Mouse (Mus musculus) hindbrain, embryonic 11.5 days (tissue): ENCODE data around the gene Heatr5a. TPM values are rescaled to one million over a fixed set of nuclear protein-coding genes. Genes with fewer than 3 reads are reported as not detected.

Source experiments
- ATAC-seq: fragments of 200-750 bp; cut with Nextera tagmentation; 2 replicates; pipeline ENCODE4 v1.8.0; 2017; ENCODE audit warnings: mild to moderate bottlenecking, moderate TSS enrichment, moderate library complexity; ENCODE audit not compliant: low FRiP score
- DNase-seq: peaks from one replicate; pipeline ENCODE4 v3.0.0-alpha.2; 2015; ENCODE audit warnings: low spot score
- H3K27ac ChIP-seq: fragments of 300-500 bp; sonication (generic); 2 replicates; pipeline ENCODE4 v1.5.1; 2014; ENCODE audit warnings: mild to moderate bottlenecking, low read depth, low read length
- H3K27me3 ChIP-seq: fragments of 300-500 bp; sonication (generic); 2 replicates; pipeline ENCODE4 v1.6.1; 2014; ENCODE audit warnings: mild to moderate bottlenecking, low read length, moderate library complexity, mixed read lengths; ENCODE audit not compliant: control insufficient read depth, insufficient read depth
- H3K36me3 ChIP-seq: fragments of 300-500 bp; sonication (generic); 2 replicates; pipeline ENCODE4 v1.6.1; 2014; ENCODE audit warnings: mild to moderate bottlenecking, low read length, moderate library complexity, mixed read lengths; ENCODE audit not compliant: control insufficient read depth, insufficient read depth
- H3K4me1 ChIP-seq: fragments of 300-500 bp; sonication (generic); replicated peaks from 2 replicates; pipeline ENCODE4 v1.6.1; 2014; ENCODE audit warnings: low read length, mixed read lengths; ENCODE audit not compliant: control insufficient read depth, insufficient read depth
- H3K4me2 ChIP-seq: fragments of 300-500 bp; sonication (generic); replicated peaks from 2 replicates; pipeline ENCODE4 v1.6.1; 2014; ENCODE audit warnings: mild to moderate bottlenecking, low read depth, low read length
- H3K4me3 ChIP-seq: fragments of 300-500 bp; sonication (generic); 2 replicates; pipeline ENCODE4 v1.5.1; 2014; ENCODE audit warnings: low read depth, low read length
- H3K9ac ChIP-seq: fragments of 300-500 bp; sonication (generic); 2 replicates; pipeline ENCODE4 v1.6.1; 2014; ENCODE audit warnings: low read depth, low read length
- H3K9me3 ChIP-seq: fragments of 300-500 bp; sonication (generic); 2 replicates; pipeline ENCODE4 v1.6.1; 2016; ENCODE audit warnings: low read length; ENCODE audit not compliant: control insufficient read depth
- WGBS: fragments of 180-500 bp; shearing (Covaris S2); extraction: QIAGEN DNeasy Blood & Tissue Kit; methylation state at CpG from one replicate; pipeline ENCODE4 v1.1.7; 2014; 5-methylcytosine and 5-hydroxymethylcytosine counted together
- polyA plus RNA-seq: library from polyadenylated mRNA; unstranded; fragments of >200 nt; fragmentation: Nextera tagmentation; extraction: Ambion mirVana; gene quantifications from 2 replicates; pipeline ENCODE4 v1.2.1, GENCODE M21; 2014

The Heatr5a gene
- polyA plus RNA-seq, 1 experiment from 2014 or later, result 8.8 TPM

DNA sequence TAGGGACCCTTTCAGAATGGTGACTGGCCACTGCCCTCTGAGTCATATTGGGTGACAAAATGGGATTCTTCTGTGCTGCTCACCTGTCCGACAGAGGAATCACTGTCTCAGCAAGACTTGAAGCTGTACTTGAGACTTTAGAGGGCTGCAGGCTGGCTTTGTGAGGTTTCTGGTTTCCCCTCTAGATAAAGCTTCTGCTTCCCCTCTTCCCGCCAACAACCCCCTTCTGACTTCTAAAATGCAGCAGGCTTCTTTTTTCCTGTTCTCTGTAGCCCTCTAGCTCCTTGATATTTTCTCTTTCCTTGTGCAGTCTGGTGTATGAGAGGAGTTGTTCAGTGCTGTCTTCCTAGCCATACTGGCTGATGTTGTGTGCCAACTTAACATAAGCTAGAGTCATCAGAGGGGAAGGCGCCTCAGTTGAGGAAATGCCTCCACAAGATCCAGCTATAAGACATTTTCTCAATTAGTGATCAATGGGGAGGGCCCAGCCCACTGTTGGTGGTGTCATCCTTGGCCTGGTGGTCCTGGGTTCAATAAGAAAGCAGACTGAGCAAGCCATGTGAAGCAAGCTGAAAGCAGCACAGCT is 14.1 kb upstream of the Heatr5a start:
- 92% methylated on average over 3 of the region's 3 CpGs for WGBS
- DNase-seq, result no peak
- Histone ChIP-seq H3K4me2 (no peak overlapping the region), H3K27me3 (no peaks in the 10 kb centered on the region), H3K4me3 (no peak overlapping the region), H3K36me3 (no peaks in the 10 kb centered on the region), H3K27ac (no peak overlapping the region), H3K4me1 (no peaks in the 10 kb centered on the region), H3K9me3 (no peaks in the 10 kb centered on the region), H3K9ac (no peak overlapping the region)
- no peak for ATAC-seq

DNA sequence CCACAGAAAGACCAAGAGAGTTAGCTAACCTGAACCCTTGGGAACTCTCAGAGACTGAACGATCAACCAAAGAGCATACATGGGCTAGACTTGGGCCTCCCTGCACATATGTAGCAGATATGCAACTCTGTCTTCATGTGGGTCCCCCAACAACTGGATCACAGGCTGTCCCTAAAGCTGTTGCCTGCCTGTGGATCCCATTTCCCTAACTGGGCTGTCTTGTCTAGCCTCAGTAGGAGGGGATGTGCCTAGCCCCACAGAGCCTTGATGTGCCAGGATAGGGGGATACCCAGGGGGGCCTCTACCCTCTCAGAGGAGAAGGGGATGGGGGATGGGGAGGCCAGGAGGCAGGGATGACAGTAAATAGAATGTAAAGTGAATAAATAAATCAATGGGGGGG is 12.5 kb upstream of the Heatr5a start:
- Histone ChIP-seq H3K9ac (no peak overlapping the region), H3K9me3 (no peaks in the 10 kb centered on the region), H3K27ac (no peak overlapping the region), H3K4me1 (no peaks in the 10 kb centered on the region), H3K4me3 (no peak overlapping the region), H3K36me3 (no peaks in the 10 kb centered on the region), H3K27me3 (no peaks in the 10 kb centered on the region), H3K4me2 (no peak overlapping the region)
- DNase-seq (no peak), ATAC-seq (no peak)
- 90% methylated on average over 1 of the region's 1 CpGs for WGBS

DNA sequence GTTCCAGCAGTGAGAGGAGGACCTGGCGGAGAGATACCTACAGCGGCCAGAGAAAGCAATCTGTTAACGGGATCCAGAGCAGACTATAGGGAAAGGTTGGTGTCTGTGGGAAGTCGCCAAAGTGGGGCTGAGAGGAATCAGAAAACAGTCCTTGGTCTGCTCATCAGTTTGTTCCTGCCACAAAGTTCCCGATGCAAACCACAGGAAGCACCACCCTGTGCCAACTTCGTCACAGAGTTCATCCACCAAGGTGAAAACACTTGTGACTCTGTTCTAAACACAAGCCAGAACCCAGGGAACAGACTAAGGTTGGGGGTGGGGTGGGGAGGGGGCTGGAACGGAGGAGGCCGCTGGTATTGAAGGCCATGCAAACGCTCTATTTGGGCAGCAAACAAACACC is 5.4 kb upstream of the Heatr5a start:
- ATAC-seq (no peak), DNase-seq (no peak)
- WGBS, result 77% methylated on average over 9 of the region's 9 CpGs
- Histone ChIP-seq H3K9me3 (no peaks in the 10 kb centered on the region), H3K36me3 (no peaks in the 10 kb centered on the region), H3K4me2 (no peak overlapping the region), H3K4me3 (no peak overlapping the region), H3K27me3 (no peaks in the 10 kb centered on the region), H3K4me1 (no peaks in the 10 kb centered on the region), H3K27ac (no peak overlapping the region), H3K9ac (no peak overlapping the region)

DNA sequence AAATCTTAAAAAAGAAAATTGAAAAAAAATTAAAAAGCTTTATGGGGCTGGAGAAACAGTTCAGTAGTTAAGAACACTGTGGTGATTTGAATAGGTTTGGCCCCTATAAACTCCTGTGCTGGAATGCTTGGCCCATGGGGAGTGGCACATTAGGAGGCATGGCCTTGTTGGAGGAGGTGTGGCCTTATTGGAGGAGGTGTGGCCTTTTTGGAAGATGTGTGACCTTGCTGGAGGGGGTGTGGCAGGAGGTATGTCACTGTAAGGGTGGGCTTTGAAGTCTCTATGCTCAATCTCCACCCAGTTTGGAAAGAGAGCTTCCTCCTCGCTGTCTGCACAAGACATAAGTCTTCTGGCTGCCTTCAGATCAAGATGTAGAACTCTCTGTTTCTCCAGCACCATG is 3.3 kb upstream of the Heatr5a start:
- Histone ChIP-seq H3K4me3 (no peak overlapping the region), H3K36me3 (no peaks in the 10 kb centered on the region), H3K9me3 (no peaks in the 10 kb centered on the region), H3K4me2 (no peak overlapping the region), H3K9ac (no peak overlapping the region), H3K27me3 (no peaks in the 10 kb centered on the region), H3K4me1 (no peaks in the 10 kb centered on the region), H3K27ac (no peak overlapping the region)
- no peak for DNase-seq
- no peak for ATAC-seq
- 96% methylated on average over 1 of the region's 1 CpGs for WGBS

DNA sequence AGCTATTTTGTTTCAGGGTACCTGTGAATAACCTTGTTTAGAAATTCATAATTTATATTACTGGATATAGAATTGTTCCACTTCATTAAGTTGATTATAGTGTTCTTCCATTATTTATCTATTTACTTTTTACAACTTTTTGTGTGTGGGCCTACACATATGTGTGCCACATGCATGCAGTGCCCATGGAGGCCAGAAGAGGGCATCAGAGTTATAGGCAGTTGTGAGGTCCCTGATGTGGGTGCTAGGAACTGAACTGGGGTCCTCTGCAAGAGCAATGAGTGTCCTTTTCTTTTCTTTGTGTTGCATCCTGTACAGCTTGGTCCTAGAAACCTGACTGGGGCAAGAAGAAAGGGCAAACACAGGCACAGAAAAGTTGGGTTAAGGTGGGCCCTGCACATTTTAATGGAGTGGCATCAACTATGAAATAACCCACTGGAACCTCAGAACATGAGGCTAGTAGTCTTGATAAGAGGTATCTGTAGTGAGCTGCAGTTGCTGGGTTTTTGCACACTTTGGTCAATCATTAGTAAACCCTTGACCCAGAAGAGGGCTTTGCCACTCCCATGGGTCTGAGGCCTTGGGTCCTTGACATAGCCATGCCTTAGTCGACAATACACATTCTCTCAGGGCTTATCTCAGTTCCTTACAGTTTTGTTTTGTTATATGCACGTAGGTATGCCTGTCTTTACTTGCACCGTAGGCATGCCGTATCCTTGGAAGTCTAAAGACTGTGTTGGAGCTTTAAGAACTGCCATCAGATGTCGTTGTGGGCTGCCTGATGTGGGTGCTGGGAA is 1.3 kb upstream of the Heatr5a start:
- no peak for ATAC-seq
- Histone ChIP-seq H3K9me3 (no peaks in the 10 kb centered on the region), H3K27ac (no peak overlapping the region), H3K4me2 (no peak overlapping the region), H3K9ac (no peak overlapping the region), H3K27me3 (no peaks in the 10 kb centered on the region), H3K4me3 (no peak overlapping the region), H3K4me1 (no peaks in the 10 kb centered on the region), H3K36me3 (no peaks in the 10 kb centered on the region)
- 93% methylated on average over 5 of the region's 5 CpGs for WGBS
- no peak for DNase-seq

DNA sequence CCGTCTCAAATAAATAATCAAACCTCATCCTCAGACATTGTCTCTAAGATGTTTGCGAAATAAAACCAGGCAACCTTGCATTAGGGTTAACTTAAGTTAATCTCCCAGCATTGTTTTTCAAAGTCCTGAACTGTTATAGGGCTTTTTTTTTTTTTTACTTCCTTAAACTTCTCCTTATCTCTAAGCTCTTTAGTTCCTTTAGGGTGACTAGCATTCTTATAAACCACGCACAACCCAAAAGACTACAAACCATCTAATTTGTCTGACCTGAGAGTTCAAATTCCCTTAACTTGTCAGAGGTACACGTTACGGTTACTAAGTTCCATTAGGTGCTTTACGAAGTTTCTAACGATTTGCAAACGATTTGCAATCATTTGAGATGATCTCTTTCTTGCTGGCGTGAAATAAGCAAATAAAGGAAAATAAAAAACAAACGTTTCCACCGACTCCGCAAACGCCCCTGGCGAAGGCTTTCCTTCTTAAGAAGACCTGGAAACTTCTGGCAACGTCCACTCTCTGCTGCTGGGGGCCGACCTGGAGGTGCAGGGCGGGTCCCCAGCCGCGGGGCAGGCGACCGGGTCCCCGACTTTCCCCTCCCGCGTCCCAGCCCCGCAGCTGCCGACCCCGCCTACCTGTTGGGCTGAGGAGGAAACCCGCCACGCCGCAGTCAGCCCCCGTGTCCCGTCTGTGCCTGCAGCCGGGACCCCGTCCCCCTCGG is 610 bp downstream of the Heatr5a start:
- H3K9me3 ChIP-seq, result no peaks in the 10 kb centered on the region
- H3K4me2 ChIP-seq, result peak overlapping the region; percentile 45
- H3K36me3 ChIP-seq, result no peaks in the 10 kb centered on the region
- no peaks in the 10 kb centered on the region for H3K27me3 ChIP-seq
- ATAC-seq (no peak), DNase-seq (no peak)
- peak overlapping the region; percentile 18; the same call in 1 of the 2 replicates for H3K27ac ChIP-seq
- no peaks in the 10 kb centered on the region for H3K4me1 ChIP-seq
- H3K9ac ChIP-seq, result peak overlapping the region; percentile 59
- WGBS, result 3% methylated on average over 21 of the region's 35 CpGs
- H3K4me3 ChIP-seq, result peak overlapping the region; percentile 87

DNA sequence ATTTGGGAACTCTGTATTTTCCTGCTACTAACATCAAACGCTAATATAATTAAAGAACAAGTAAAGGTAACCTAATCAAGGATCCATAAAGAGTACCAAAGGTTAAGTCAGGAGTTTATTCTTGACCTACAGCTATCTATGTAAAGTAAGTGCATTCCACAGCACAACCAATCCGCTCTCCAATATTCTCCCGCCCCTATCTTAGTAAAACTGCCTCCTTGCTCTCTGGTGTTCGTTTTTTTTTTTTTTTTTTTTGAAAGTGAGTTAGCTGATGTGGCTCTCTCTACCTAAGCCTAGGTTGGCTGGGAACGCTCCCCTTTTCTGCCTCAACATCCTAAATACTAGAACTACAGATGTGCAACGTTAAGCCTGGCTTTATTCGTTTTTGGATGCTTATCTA is 1.2 kb downstream of the Heatr5a start:
- Histone ChIP-seq H3K4me1 (no peaks in the 10 kb centered on the region), H3K27ac (no peak overlapping the region), H3K9me3 (no peaks in the 10 kb centered on the region), H3K4me2 (peak overlapping the region; percentile 45), H3K4me3 (no peak overlapping the region), H3K36me3 (no peaks in the 10 kb centered on the region), H3K9ac (no peak overlapping the region), H3K27me3 (no peaks in the 10 kb centered on the region)
- DNase-seq (no peak), ATAC-seq (no peak)
- WGBS, result 25% methylated on average over 7 of the region's 7 CpGs

DNA sequence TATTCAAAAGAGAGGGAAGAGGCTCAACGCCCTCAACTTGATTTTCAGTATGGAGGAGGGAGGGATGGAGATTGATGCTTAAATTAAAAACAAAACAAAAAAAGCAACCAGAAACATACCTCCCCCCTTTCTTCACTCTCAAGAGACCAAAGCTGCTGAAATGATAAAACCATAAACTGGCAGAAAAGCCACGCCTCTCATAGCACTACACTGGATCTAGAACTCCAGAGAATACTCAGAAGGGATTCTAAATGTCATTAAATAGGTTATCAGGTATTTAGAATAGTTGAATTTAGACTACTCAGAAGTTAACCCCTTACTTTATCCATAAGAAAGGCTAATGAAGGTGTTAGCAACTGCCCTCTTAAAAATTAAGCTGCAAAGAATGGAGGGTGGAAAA is 2.0 kb downstream of the Heatr5a start:
- no peak overlapping the region for H3K27ac ChIP-seq
- WGBS, result 88% methylated on average over 2 of the region's 2 CpGs
- no peaks in the 10 kb centered on the region for H3K27me3 ChIP-seq
- ATAC-seq, result no peak
- no peaks in the 10 kb centered on the region for H3K4me1 ChIP-seq
- no peaks in the 10 kb centered on the region for H3K9me3 ChIP-seq
- no peak for DNase-seq
- H3K9ac ChIP-seq, result no peak overlapping the region
- no peak overlapping the region for H3K4me2 ChIP-seq
- H3K36me3 ChIP-seq, result no peaks in the 10 kb centered on the region
- H3K4me3 ChIP-seq, result no peak overlapping the region
